Mouse (Mus musculus) kidney, adult 2 months (tissue): Measurements from ENCODE around the gene Abhd16a. TPM values are rescaled to one million over a fixed set of nuclear protein-coding genes. Genes with fewer than 3 reads are reported as not detected.

Source experiments
- DNase-seq: peaks from one replicate; pipeline ENCODE4 v3.0.0; 2021
- H3K27ac ChIP-seq: fragments of 200-500 bp; 2 replicates; pipeline ENCODE4 v1.5.1; 2012; ENCODE audit warnings: low read depth, low read length, control low read depth, inconsistent platforms; ENCODE audit not compliant: insufficient read depth
- H3K27me3 ChIP-seq: fragments of 200-500 bp; replicated peaks from 2 replicates; pipeline ENCODE4 v1.6.1; 2012; ENCODE audit warnings: mild to moderate bottlenecking, moderate library complexity, low read length, inconsistent platforms; ENCODE audit not compliant: control insufficient read depth, insufficient read depth
- H3K36me3 ChIP-seq: fragments of 200-500 bp; 2 replicates; pipeline ENCODE4 v1.6.1; 2012; ENCODE audit warnings: mild to moderate bottlenecking, moderate library complexity, low read length, inconsistent platforms; ENCODE audit not compliant: control insufficient read depth, insufficient read depth
- H3K4me1 ChIP-seq: fragments of 200-500 bp; 2 replicates; pipeline ENCODE4 v1.6.1; 2011; ENCODE audit warnings: low read length; ENCODE audit not compliant: control insufficient read depth, insufficient read depth
- H3K4me3 ChIP-seq: fragments of 200-500 bp; 2 replicates; pipeline ENCODE4 v1.5.1; 2011; ENCODE audit warnings: mild to moderate bottlenecking, low read depth, low read length, control low read depth; ENCODE audit not compliant: insufficient read depth
- CTCF ChIP-seq: fragments of 200-500 bp; conservative IDR thresholded peaks from 2 replicates; pipeline ENCODE4 v1.5.1; 2011; ENCODE audit warnings: low read depth, mild to moderate bottlenecking, control low read depth, low read length, moderate library complexity, mixed read lengths; ENCODE audit not compliant: insufficient read depth, insufficient read length
- POLR2A ChIP-seq: fragments of 200-500 bp; IDR thresholded peaks from one replicate; pipeline ENCODE4 v1.6.1; 2011; ENCODE audit warnings: low read depth, low read length, control low read depth
- WGBS: fragments of 180-500 bp; shearing (Covaris S2); methylation state at CpG from one replicate; pipeline ENCODE4 v1.1.7; 2018; 5-methylcytosine and 5-hydroxymethylcytosine counted together
- polyA plus RNA-seq: library from polyadenylated mRNA; depleted of rRNA; stranded (reverse); fragments of >200 nt; gene quantifications from 2 replicates; pipeline ENCODE4 v1.2.3, GENCODE M21; 2012

Abhd16a gene
- polyA plus RNA-seq, 1 experiment: 156 TPM

DNA sequence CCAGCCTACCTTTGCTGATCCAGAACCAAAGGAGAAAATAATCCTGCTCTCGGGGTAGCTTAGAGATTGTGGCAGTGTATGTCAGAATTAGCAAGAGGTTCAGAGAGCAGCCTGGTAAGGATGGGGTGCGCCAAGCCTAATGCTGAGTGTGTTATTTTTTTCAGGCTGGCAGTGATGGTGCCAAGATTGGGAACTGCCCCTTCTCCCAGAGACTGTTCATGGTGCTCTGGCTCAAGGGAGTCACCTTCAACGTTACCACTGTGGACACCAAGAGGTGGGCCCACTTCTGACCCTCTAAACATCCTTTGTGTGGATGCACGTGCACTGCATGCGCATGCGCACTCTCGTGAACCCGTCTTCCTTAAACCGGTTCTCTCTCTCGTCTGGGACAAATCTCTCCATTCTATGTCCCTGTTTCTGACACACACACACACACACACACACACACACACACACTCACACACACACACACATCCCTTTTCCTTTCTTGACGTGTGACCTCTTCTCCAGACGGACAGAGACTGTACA is 36.7 kb upstream of the Abhd16a start:
- DNase-seq: no peak
- WGBS: 54% methylated on average over 12 of the region's 12 CpGs
- Histone ChIP-seq H3K27ac (peak overlapping the region; percentile 36), H3K27me3 (no peaks in the 10 kb centered on the region), H3K36me3 (peaks cover 7% of the 10 kb centered on the region; the same call in 1 of the 2 replicates), H3K4me3 (peak overlapping the region; percentile 73; the same call in 1 of the 2 replicates), H3K4me1 (peaks cover 14% of the 10 kb centered on the region)
- TF ChIP-seq POLR2A: no peak
- no peak for TF ChIP-seq CTCF

DNA sequence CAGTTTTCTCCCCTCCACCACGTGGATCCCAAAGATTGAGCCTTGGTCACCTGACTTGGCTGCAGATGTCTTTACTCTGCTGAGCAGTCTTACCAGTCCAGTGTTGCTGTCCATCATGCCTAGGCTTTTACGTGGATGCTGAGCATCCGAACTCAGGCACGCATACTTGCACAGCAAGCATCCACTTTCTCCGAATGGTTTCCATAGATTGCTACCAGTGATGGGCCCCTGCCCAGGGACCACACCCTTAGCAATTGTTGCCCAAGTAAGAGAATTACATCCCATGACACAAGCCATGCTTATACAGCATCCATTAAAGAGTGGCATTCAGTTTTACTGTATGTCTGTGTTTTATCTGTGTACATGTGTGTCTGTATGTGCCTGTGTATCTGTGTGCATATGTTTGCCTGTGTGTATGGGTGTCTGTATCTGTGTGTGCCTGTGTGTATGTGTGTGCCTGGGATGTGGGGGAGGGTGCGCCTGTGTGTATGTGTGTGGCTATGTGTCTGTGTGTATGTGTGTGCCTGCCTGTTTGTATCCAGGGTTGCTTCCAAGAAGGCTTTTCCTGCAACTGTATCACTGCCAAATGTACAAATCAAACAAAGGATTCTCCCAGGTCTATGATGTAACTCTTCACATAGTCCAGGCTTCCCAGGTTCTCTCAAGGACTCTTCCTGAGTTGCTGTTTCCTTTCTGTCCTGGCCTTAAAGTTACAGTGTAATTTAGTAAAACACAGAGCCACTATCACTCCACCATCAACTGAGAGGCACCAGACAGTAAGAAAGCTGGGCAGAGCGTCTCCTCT is 33.2 kb upstream of the Abhd16a start:
- peak; percentile 52 for DNase-seq
- 0 out of 2 replicates have a peak, but pooled peaks cover 6% of the 10 kb centered on the region for H3K4me1 ChIP-seq
- peaks cover 7% of the 10 kb centered on the region; the same call in 1 of the 2 replicates for H3K36me3 ChIP-seq
- WGBS: 74% methylated on average over 7 of the region's 7 CpGs
- no peak for TF ChIP-seq CTCF
- TF ChIP-seq POLR2A: no peak
- no peaks in the 10 kb centered on the region for H3K27me3 ChIP-seq
- H3K4me3 ChIP-seq: no peak overlapping the region
- H3K27ac ChIP-seq: no peak overlapping the region

DNA sequence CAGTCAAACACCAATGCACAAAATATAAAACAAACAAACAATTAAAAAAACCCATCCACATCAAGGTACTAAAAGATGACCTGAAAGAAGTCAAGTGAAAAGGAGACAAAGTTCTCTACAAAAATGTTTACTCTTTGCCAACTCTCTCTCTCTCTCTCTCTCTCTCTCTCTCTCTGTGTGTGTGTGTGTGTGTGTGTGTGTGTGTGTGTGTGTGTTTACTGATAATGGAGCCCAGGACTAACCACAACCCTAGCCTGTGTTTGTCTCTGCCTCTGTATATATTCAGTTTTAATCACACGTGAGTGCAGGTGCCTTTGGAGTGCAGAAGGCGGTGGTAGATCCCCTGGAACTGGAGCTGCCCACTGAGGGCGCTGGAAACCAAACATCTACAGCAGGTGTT is 32.0 kb upstream of the Abhd16a start:
- no peak for TF ChIP-seq CTCF
- no peak for TF ChIP-seq POLR2A
- no peaks in the 10 kb centered on the region for H3K27me3 ChIP-seq
- no peak overlapping the region for H3K27ac ChIP-seq
- H3K36me3 ChIP-seq: peaks cover 7% of the 10 kb centered on the region; the same call in 1 of the 2 replicates
- 83% methylated on average over 3 of the region's 3 CpGs for WGBS
- 0 out of 2 replicates have a peak, but pooled peaks cover 6% of the 10 kb centered on the region for H3K4me1 ChIP-seq
- no peak overlapping the region for H3K4me3 ChIP-seq
- DNase-seq: no peak

DNA sequence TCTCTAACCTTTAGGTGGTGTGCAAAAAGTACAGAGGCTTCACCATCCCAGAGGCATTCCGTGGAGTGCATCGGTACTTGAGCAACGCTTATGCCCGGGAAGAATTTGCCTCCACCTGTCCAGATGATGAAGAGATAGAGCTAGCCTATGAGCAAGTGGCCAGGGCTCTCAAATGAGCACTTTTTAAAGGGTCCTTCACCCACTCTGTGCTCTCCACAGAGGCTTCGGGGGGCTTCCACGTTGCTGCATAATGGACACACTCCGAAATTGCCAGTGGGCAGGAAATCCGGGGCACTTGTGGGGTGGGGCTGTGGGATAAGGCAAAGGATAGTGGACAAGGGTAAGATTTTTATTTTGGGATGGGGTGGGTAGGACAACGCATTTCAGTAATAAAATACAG is 30.7 kb upstream of the Abhd16a start:
- Histone ChIP-seq H3K4me3 (no peak overlapping the region), H3K27me3 (no peaks in the 10 kb centered on the region), H3K4me1 (0 out of 2 replicates have a peak, but pooled peaks cover 6% of the 10 kb centered on the region), H3K27ac (no peak overlapping the region), H3K36me3 (peaks cover 7% of the 10 kb centered on the region; the same call in 1 of the 2 replicates)
- no peak for DNase-seq
- 51% methylated on average over 9 of the region's 9 CpGs for WGBS
- TF ChIP-seq CTCF: no peak
- TF ChIP-seq POLR2A: no peak

DNA sequence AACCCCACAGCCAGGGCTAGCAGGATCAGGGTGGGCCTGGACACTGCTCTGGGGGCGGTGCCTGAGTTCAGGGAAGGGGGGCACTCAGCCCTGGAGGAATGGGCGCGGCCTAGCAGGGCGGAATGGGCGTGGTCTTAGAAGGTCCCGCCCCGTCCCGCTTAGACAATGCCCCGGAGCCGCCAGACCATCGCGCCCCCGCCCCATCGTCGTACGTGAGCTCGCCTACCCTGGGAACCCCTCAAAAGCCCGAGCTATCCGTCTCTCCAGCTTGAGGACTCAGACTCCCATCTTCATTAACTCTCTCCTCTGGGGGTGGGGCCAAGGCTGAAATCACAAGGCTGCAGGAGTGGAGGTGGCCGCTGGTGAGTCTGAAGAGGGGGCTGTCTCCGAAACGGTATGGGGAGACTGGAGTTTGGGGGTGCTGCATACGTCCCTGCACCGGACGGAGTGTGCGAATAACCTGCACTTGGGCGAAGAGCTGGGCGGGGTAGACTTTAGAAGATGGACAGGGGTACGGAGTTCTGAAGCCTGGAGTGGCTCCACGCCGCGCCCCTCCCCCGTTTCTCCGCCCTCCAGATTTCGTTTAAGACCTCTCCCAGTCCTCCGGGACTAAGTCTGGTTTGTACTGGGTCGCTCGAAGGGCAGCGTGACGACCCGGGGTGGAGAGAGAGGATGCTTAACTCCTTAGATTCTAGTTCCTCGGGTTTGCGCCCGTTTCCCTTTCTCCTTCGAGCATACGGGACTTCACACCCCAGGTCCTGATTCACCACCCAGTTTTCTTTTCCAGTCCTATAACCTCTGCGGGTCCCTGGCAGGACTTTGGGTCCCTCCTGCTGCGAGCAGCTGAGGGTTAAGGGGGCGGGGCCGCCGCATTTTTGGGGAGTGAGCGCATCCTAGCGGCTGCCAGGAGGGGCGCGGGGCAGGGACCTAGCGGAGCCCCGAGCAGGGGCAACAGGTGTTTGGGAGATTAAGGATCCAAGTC is 29.9 kb upstream of the Abhd16a start, which contains the start of gene Ddah2:
TSS of gene Ddah2 (plus strand) at position 125 of the 982 bp plus-strand sequence.
- Histone ChIP-seq H3K36me3 (peaks cover 6% of the 10 kb centered on the region; the same call in 1 of the 2 replicates), H3K4me1 (0 out of 2 replicates have a peak, but pooled peaks cover 6% of the 10 kb centered on the region), H3K4me3 (peak within 1 kb of the TSS; percentile 67), H3K27ac (peak within 1 kb of the TSS; percentile 52), H3K27me3 (no peaks in the 10 kb centered on the region)
- DNase-seq: peak; percentile 91
- WGBS: under 1% methylated on average over 57 of the region's 57 CpGs
- peak; percentile 62 for TF ChIP-seq CTCF
- TF ChIP-seq POLR2A: peak; percentile 10

DNA sequence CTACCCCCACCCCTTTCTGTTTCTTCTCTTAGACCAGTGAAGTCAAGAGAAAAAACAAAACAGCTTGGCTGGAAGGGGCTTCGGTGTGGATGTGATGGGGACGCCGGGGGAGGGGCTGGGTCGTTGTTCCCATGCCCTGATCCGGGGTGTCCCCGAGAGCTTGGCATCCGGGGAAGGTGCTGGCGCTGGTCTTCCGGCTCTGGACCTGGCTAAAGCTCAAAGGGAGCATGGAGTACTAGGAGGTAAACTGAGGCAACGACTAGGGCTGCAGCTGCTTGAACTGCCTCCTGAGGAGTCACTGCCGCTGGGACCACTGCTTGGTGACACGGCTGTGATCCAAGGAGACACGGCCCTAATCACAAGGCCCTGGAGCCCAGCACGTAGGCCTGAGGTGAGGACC is 29.0 kb upstream of the Abhd16a start:
- DNase-seq: no peak
- 21% methylated on average over 14 of the region's 14 CpGs for WGBS
- Histone ChIP-seq H3K27me3 (no peaks in the 10 kb centered on the region), H3K36me3 (peaks cover 3% of the 10 kb centered on the region; the same call in 1 of the 2 replicates), H3K4me1 (peaks cover 6% of the 10 kb centered on the region; the same call in 1 of the 2 replicates), H3K27ac (no peak overlapping the region), H3K4me3 (peak overlapping the region; percentile 67)
- no peak for TF ChIP-seq CTCF
- no peak for TF ChIP-seq POLR2A
